In the genomic region with DNA sequence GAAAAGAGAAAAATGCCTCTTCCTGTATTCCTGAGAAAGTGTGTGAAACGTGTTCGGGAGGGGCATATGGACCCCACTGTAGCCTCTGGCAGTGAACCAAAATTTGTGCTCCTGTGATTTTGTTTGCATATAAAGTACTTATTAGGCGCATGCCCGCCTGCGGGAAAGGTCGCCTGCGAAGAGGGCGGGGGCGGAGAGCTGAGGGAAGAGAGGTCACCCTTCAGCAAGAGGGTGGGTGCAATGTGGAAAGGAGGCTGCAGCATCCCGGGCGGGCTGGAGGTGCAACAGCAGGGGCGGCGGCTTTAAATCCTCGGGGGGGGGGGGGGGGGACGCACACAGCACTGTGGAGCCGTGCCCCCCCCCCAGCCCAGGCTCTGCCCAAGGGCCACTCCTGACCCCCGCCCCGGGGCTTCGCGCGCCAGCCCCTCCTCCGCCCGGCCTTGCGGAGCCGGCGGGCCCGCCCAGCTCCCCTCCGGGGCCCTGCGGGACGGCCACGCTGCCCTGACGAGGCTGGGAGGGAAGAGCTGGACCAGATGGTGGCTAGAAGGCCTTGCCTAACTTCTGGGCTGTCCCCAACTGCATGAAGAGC, we compare ENCODE assay signal across 8 mouse cellular contexts.
DNase-seq lines count a peak whose midpoint lies in the region; ATAC-seq lines count a peak whose summit lies in the region.

No protein-coding gene starts in this region.

- H3K9me3 ChIP-seq in heart, embryonic 12.5 days (replicated peaks), result no peaks in the 10 kb centered on the region
- H3K9me3 ChIP-seq in kidney, embryonic 15.5 days (replicated peaks), result no peaks in the 10 kb centered on the region
- no peaks in the 10 kb centered on the region for H3K9me3 ChIP-seq in midbrain, embryonic 14.5 days (ENCODE audit: control insufficient read depth, low read length)

- H3K4me2 ChIP-seq in heart, embryonic 12.5 days, result peak overlapping the region; percentile 77
- peak overlapping the region; percentile 74 for H3K4me2 ChIP-seq in kidney, embryonic 15.5 days
- H3K4me2 ChIP-seq in midbrain, embryonic 14.5 days (ENCODE audit: low read length), result peak overlapping the region; percentile 80

- H3K9ac ChIP-seq in heart, embryonic 12.5 days, result peak overlapping the region; percentile 63
- H3K9ac ChIP-seq in kidney, embryonic 15.5 days, result 0 out of 2 replicates have a peak overlapping the region, but pooled peaks have one; percentile 31
- peak overlapping the region; percentile 66 for H3K9ac ChIP-seq in midbrain, embryonic 14.5 days (replicated peaks; ENCODE audit: low read length)

- H3K27ac ChIP-seq in heart, embryonic 12.5 days (ENCODE audit: poor library complexity, severe bottlenecking), result no peak overlapping the region
- peak overlapping the region; percentile 48; the same call in 1 of the 2 replicates for H3K27ac ChIP-seq in kidney, embryonic 15.5 days
- peak overlapping the region; percentile 78 for H3K27ac ChIP-seq in midbrain, embryonic 14.5 days (replicated peaks; ENCODE audit: low read depth, low read length)

- DNase-seq in right cerebral cortex, postnatal 10 days (ENCODE audit: low spot score in 2 of 2), result peak; percentile 27 to 29
- no peak for DNase-seq in right cerebral cortex, postnatal 25 days
- peak; percentile 67 for DNase-seq in embryo, embryonic 11 days
- DNase-seq in midbrain, embryonic 14.5 days, result peak; percentile 79
- no peak for DNase-seq in thymus, postnatal 10 days (ENCODE audit: low spot score in 2 of 2)
- DNase-seq in spleen, postnatal 4 days (ENCODE audit: low spot score in 2 of 2), result no peak

- 11% methylated on average over 18 of the region's 32 CpGs for WGBS in heart, embryonic 12.5 days
- 9% methylated on average over 10 of the region's 32 CpGs for WGBS in kidney, embryonic 15.5 days
- 2% methylated on average over 26 of the region's 32 CpGs for WGBS in midbrain, embryonic 14.5 days

- H3K27me3 ChIP-seq in heart, embryonic 12.5 days (replicated peaks), result no peaks in the 10 kb centered on the region
- H3K27me3 ChIP-seq in kidney, embryonic 15.5 days, result no peaks in the 10 kb centered on the region
- no peaks in the 10 kb centered on the region for H3K27me3 ChIP-seq in midbrain, embryonic 14.5 days (ENCODE audit: control insufficient read depth, insufficient read depth, low read length)

- peak overlapping the region; percentile 46 for H3K4me3 ChIP-seq in heart, embryonic 12.5 days
- H3K4me3 ChIP-seq in kidney, embryonic 15.5 days (replicated peaks), result peak overlapping the region; percentile 42
- peak overlapping the region; percentile 43 for H3K4me3 ChIP-seq in midbrain, embryonic 14.5 days (replicated peaks; ENCODE audit: low read depth, low read length)

- no peaks in the 10 kb centered on the region for H3K36me3 ChIP-seq in heart, embryonic 12.5 days
- no peaks in the 10 kb centered on the region for H3K36me3 ChIP-seq in kidney, embryonic 15.5 days
- no peaks in the 10 kb centered on the region for H3K36me3 ChIP-seq in midbrain, embryonic 14.5 days (ENCODE audit: control insufficient read depth, insufficient read depth, low read length)

- peak; percentile 55 for ATAC-seq in heart, embryonic 12.5 days (ENCODE audit: insufficient number of reproducible peaks, low FRiP score)
- ATAC-seq in kidney, embryonic 15.5 days (replicated peaks; ENCODE audit: low FRiP score), result peak; percentile 94
- ATAC-seq in midbrain, embryonic 14.5 days (ENCODE audit: low FRiP score, low TSS enrichment), result peak; percentile 89

- no peaks in the 10 kb centered on the region; the same call in 1 of the 2 replicates for H3K4me1 ChIP-seq in heart, embryonic 12.5 days (replicated peaks)
- peaks cover 8% of the 10 kb centered on the region; the same call in 1 of the 2 replicates for H3K4me1 ChIP-seq in kidney, embryonic 15.5 days
- peaks cover 7% of the 10 kb centered on the region; the same call in 1 of the 2 replicates for H3K4me1 ChIP-seq in midbrain, embryonic 14.5 days (ENCODE audit: control insufficient read depth, insufficient read depth, low read length)

Comparison
In these comparisons a context has a peak if more than half of its experiments do, and no peak if none do; other contexts are left out.
1. DNase-seq: peak in right cerebral cortex, postnatal 10 days (2 of 2), embryo, embryonic 11 days (single experiment) and midbrain, embryonic 14.5 days (single experiment); none in right cerebral cortex, postnatal 25 days (single experiment), thymus, postnatal 10 days (0 of 2) and spleen, postnatal 4 days (0 of 2).
2. Peak in every context shown above with its lines, with median percentiles within 50 percentile points of each other: ATAC-seq, H3K4me2 ChIP-seq, H3K4me3 ChIP-seq and H3K9ac ChIP-seq.